Mouse (Mus musculus) hindbrain, postnatal 0 days (tissue): ENCODE data around the gene Otx1. TPM values are rescaled to one million over a fixed set of nuclear protein-coding genes. Genes with fewer than 3 reads are reported as not detected.
A peak's percentile ranks its signal among the peaks of the same experiment; 100 is the strongest.

ENCODE experiments used
- ATAC-seq: fragments of 200-750 bp; cut with Nextera tagmentation; 2 replicates; pipeline ENCODE4 v1.8.0; 2017; ENCODE audit warnings: mild to moderate bottlenecking, moderate TSS enrichment, moderate library complexity
- DNase-seq: peaks from one replicate; pipeline ENCODE4 v3.0.0-alpha.2; 2015; ENCODE audit warnings: low spot score
- H3K27ac ChIP-seq: fragments of 300-500 bp; sonication (generic); 2 replicates; pipeline ENCODE4 v1.5.1; 2014; ENCODE audit warnings: mild to moderate bottlenecking
- H3K27me3 ChIP-seq: fragments of 300-500 bp; sonication (generic); 2 replicates; pipeline ENCODE4 v1.6.1; 2014; ENCODE audit warnings: low read length, mixed read lengths; ENCODE audit not compliant: insufficient read depth
- H3K36me3 ChIP-seq: fragments of 300-500 bp; sonication (generic); 2 replicates; pipeline ENCODE4 v1.6.1; 2014; ENCODE audit warnings: low read length, mixed read lengths; ENCODE audit not compliant: insufficient read depth
- H3K4me1 ChIP-seq: fragments of 300-500 bp; sonication (generic); 2 replicates; pipeline ENCODE4 v1.6.1; 2014; ENCODE audit warnings: antibody characterized with exemption, low read length, mixed read lengths; ENCODE audit not compliant: insufficient read depth
- H3K4me2 ChIP-seq: fragments of 300-500 bp; sonication (generic); 2 replicates; pipeline ENCODE4 v1.6.1; 2014; ENCODE audit warnings: low read depth, mild to moderate bottlenecking, low read length, moderate library complexity, mixed read lengths
- H3K4me3 ChIP-seq: fragments of 300-500 bp; sonication (generic); 2 replicates; pipeline ENCODE4 v1.5.1; 2014; ENCODE audit warnings: low read length
- H3K9ac ChIP-seq: fragments of 300-500 bp; sonication (generic); replicated peaks from 2 replicates; pipeline ENCODE4 v1.6.1; 2014; ENCODE audit warnings: mild to moderate bottlenecking, low read length, moderate library complexity, mixed read lengths
- H3K9me3 ChIP-seq: fragments of 300-500 bp; sonication (generic); 2 replicates; pipeline ENCODE4 v1.6.1; 2016; ENCODE audit warnings: low read length, mixed read lengths
- CTCF ChIP-seq: IDR thresholded peaks from 2 replicates; pipeline ENCODE4 v1.5.1; 2016; ENCODE audit warnings: antibody characterized with exemption, control low read depth, low read depth
- WGBS: fragments of 180-500 bp; shearing (Covaris S2); extraction: QIAGEN DNeasy Blood & Tissue Kit; methylation state at CpG from one replicate; pipeline ENCODE4 v1.1.7; 2014; 5-methylcytosine and 5-hydroxymethylcytosine counted together
- polyA plus RNA-seq: library from polyadenylated mRNA; unstranded; fragments of >200 nt; fragmentation: Nextera tagmentation; extraction: Ambion mirVana; gene quantifications from 2 replicates; pipeline ENCODE4 v1.2.1, GENCODE M21; 2015
- total RNA-seq: library from RNA; depleted of rRNA; stranded (reverse); fragments of >200 nt; gene quantifications from 2 replicates; pipeline ENCODE4 v1.2.3, GENCODE M21; 2014; rRNA removed

Gene Otx1
- total RNA-seq (0.36 and 1.2 TPM in 2 replicates), polyA plus RNA-seq (0.74 and 0.86 TPM in 2 replicates)

GRCm38 (mm10) chr11:22002783-22003340, at the start of gene Otx1:
Gene Otx1, minus strand, starts transcription at chr11:22002897.
- H3K36me3 ChIP-seq = no peaks in the 10 kb centered on the region
- H3K4me2 ChIP-seq = peak within 1 kb of the TSS; percentile 59
- ATAC-seq (no peak), DNase-seq (no peak)
- H3K9me3 ChIP-seq = no peaks in the 10 kb centered on the region
- peak within 1 kb of the TSS; percentile 40 for H3K4me3 ChIP-seq
- TF ChIP-seq CTCF = no peak
- no peak within 1 kb of the TSS for H3K9ac ChIP-seq
- H3K27me3 ChIP-seq = peaks cover 72% of the 10 kb centered on the region
- H3K4me1 ChIP-seq = peaks cover 6% of the 10 kb centered on the region; the same call in 1 of the 2 replicates
- H3K27ac ChIP-seq = no peak within 1 kb of the TSS
- 1% methylated on average over 34 of the region's 34 CpGs for WGBS

- no peak for DNase-seq
- Histone ChIP-seq H3K4me3 (no peak overlapping the region), H3K9ac (no peak overlapping the region), H3K4me1 (no peaks in the 10 kb centered on the region), H3K9me3 (no peaks in the 10 kb centered on the region), H3K4me2 (no peak overlapping the region), H3K27ac (no peak overlapping the region), H3K36me3 (peaks cover 13% of the 10 kb centered on the region; the same call in 1 of the 2 replicates), H3K27me3 (no peaks in the 10 kb centered on the region)
- no peak for TF ChIP-seq CTCF
- 85% methylated on average over 7 of the region's 7 CpGs for WGBS
- no peak for ATAC-seq
These were observed 48.2 kb upstream of the Otx1 start for GRCm38 (mm10) chr11:22050864-22051263.

- H3K4me1 ChIP-seq = no peaks in the 10 kb centered on the region
- WGBS = 72% methylated on average over 6 of the region's 6 CpGs
- H3K36me3 ChIP-seq = no peaks in the 10 kb centered on the region
- no peaks in the 10 kb centered on the region for H3K27me3 ChIP-seq
- H3K27ac ChIP-seq = no peak overlapping the region
- no peak for TF ChIP-seq CTCF
- no peak overlapping the region for H3K4me3 ChIP-seq
- no peaks in the 10 kb centered on the region for H3K9me3 ChIP-seq
- no peak overlapping the region for H3K9ac ChIP-seq
- ATAC-seq (no peak), DNase-seq (no peak)
- no peak overlapping the region for H3K4me2 ChIP-seq
These were observed 37.2 kb upstream of the Otx1 start for GRCm38 (mm10) chr11:22039854-22040426.

DNA sequence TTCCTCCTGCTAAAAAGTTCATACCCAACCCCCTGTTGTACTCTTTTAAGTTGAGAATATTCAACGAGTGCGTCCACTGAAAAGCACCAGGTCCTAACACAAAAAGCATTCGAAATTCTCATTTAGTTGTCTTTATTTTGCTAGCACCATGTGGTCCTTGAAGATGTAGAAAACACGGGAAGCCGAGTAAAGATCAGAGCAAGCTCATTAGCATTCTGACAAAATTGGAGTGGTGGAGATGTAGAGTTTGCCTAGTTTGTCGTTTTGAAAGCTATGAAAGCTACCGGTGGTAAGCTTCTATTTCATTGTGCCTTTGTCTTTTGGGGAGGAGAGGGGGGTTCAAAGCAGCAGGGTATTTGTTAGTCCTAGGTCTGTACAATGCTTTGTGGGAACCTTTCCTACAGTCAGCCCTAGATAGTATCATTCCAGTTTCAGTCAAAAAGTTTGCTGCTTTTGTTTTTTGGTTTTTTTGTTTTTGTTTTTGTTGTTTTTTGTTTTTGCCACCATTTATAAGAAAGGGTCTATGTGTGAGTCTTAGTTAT, 31.9 kb upstream of the Otx1 start:
- H3K27me3 ChIP-seq = no peaks in the 10 kb centered on the region
- TF ChIP-seq CTCF = no peak
- ATAC-seq (no peak), DNase-seq (no peak)
- no peak overlapping the region for H3K4me2 ChIP-seq
- no peaks in the 10 kb centered on the region for H3K36me3 ChIP-seq
- no peak overlapping the region for H3K9ac ChIP-seq
- 21% methylated on average over 7 of the region's 7 CpGs for whole genome bisulfite sequencing
- no peaks in the 10 kb centered on the region for H3K4me1 ChIP-seq
- H3K4me3 ChIP-seq = no peak overlapping the region
- no peaks in the 10 kb centered on the region for H3K9me3 ChIP-seq
- no peak overlapping the region for H3K27ac ChIP-seq

DNA sequence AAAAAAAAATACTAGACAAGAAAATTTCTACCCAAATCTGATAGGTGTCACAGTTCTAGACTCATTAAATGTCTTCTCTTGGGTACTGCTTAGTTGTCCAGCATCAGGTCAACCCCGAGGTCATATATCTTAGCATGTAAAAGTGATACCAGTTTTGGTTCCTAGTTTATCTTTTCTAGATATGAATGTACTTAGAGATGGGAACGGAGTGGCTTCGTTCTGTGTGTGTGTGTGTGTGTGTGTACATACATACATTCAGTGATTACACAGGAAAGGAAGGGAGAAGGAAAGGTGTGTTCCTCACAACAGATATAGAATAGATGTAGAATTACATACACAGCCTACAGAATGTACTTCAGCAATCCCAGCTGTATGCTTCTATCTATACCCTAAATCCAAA, 30.9 kb upstream of the Otx1 start:
- TF ChIP-seq CTCF = no peak
- DNase-seq (no peak), ATAC-seq (no peak)
- Histone ChIP-seq H3K27ac (no peak overlapping the region), H3K9ac (no peak overlapping the region), H3K4me3 (no peak overlapping the region), H3K36me3 (no peaks in the 10 kb centered on the region), H3K4me1 (no peaks in the 10 kb centered on the region), H3K9me3 (no peaks in the 10 kb centered on the region), H3K27me3 (no peaks in the 10 kb centered on the region), H3K4me2 (no peak overlapping the region)
- WGBS = 95% methylated on average over 3 of the region's 3 CpGs

- no peak for TF ChIP-seq CTCF
- WGBS = 88% methylated on average over 2 of the region's 2 CpGs
- H3K4me1 ChIP-seq = no peaks in the 10 kb centered on the region
- H3K36me3 ChIP-seq = no peaks in the 10 kb centered on the region
- ATAC-seq (no peak), DNase-seq (no peak)
- H3K27me3 ChIP-seq = no peaks in the 10 kb centered on the region
- H3K4me3 ChIP-seq = no peak overlapping the region
- H3K27ac ChIP-seq = no peak overlapping the region
- H3K4me2 ChIP-seq = no peak overlapping the region
- no peak overlapping the region for H3K9ac ChIP-seq
- H3K9me3 ChIP-seq = no peaks in the 10 kb centered on the region
These were observed 17.9 kb upstream of the Otx1 start for GRCm38 (mm10) chr11:22020602-22021001.

DNA sequence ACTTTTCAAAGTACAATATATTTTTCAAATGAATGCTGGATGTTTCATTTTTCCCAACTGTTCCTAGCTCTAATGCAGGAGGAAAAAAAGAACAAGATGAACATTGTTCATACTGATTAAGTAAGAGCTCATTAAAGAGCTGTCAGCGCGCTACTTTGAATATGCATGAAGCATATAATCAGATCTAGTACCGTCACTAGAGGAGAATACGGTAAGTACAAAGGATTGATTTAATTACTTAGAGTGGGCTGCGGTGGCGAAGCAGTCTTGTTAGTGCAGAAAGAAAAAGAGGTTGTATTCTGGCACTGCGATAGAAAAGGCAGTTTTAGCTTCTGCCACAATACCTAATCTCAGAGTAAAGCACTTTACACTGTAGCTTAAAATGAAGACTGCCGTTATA, 14.7 kb upstream of the Otx1 start:
- Histone ChIP-seq H3K36me3 (no peaks in the 10 kb centered on the region), H3K9ac (no peak overlapping the region), H3K4me2 (no peak overlapping the region), H3K4me1 (no peaks in the 10 kb centered on the region), H3K9me3 (no peaks in the 10 kb centered on the region), H3K27ac (no peak overlapping the region), H3K27me3 (no peaks in the 10 kb centered on the region), H3K4me3 (no peak overlapping the region)
- no peak for TF ChIP-seq CTCF
- DNase-seq = no peak
- 20% methylated on average over 8 of the region's 8 CpGs for WGBS
- ATAC-seq = peak; percentile 64; the same call in 1 of the 2 replicates
